Mouse (Mus musculus): ENCODE measurements at regions not wholly inside any gene's neighbourhood (a gene's known extent, or its start where the extent isn't known, plus 50 kb on each side); places are given as distances from the start of the nearest gene placed in this dataset.

- DNase-seq (ENCODE audit: low spot score) = no peak
Measured at GRCm38 (mm10) chr6:127252000-127252721, 100.2 kb upstream of the Ccnd2 start.

- no peak for DNase-seq (ENCODE audit: low spot score)
Measured at GRCm38 (mm10) chr6:127253935-127254334, 101.9 kb upstream of the Ccnd2 start.

- DNase-seq (ENCODE audit: low spot score) = no peak
Measured at GRCm38 (mm10) chr6:127263903-127264680, 112.1 kb upstream of the Ccnd2 start.

GRCm38 (mm10) chr6:127265063-127265775 lies 113.2 kb upstream of the Ccnd2 start:
- no peak for DNase-seq (ENCODE audit: low spot score)

- no peak for DNase-seq (ENCODE audit: low spot score)
Measured at GRCm38 (mm10) chr6:127265901-127266812, 114.2 kb upstream of the Ccnd2 start.

- DNase-seq (ENCODE audit: low spot score) = no peak
Measured at GRCm38 (mm10) chr6:127266813-127267165, 114.8 kb upstream of the Ccnd2 start.

- no peak for DNase-seq (ENCODE audit: low spot score)
Measured at GRCm38 (mm10) chr6:127269021-127269420, 117.0 kb upstream of the Ccnd2 start.

GRCm38 (mm10) chr6:127269525-127270044 lies 117.6 kb upstream of the Ccnd2 start:
- DNase-seq (ENCODE audit: low spot score) = no peak

- DNase-seq (ENCODE audit: low spot score) = no peak
Measured at GRCm38 (mm10) chr6:127270774-127271173, 118.8 kb upstream of the Ccnd2 start.

GRCm38 (mm10) chr6:127271418-127271817 lies 119.4 kb upstream of the Ccnd2 start:
- no peak for DNase-seq (ENCODE audit: low spot score)

GRCm38 (mm10) chr6:127272630-127273029 lies 120.6 kb upstream of the Ccnd2 start:
- DNase-seq (ENCODE audit: low spot score) = no peak

- DNase-seq (ENCODE audit: low spot score) = no peak
Measured at GRCm38 (mm10) chr6:127274732-127275429, 122.9 kb upstream of the Ccnd2 start.

- no peak for DNase-seq (ENCODE audit: low spot score)
Measured at GRCm38 (mm10) chr6:127275430-127275784, 123.4 kb upstream of the Ccnd2 start.

GRCm38 (mm10) chr6:127276362-127276761 lies 124.4 kb upstream of the Ccnd2 start:
- no peak for DNase-seq (ENCODE audit: low spot score)

- DNase-seq (ENCODE audit: low spot score) = no peak
Measured at GRCm38 (mm10) chr6:127278402-127278801, 126.4 kb upstream of the Ccnd2 start.

- no peak for DNase-seq (ENCODE audit: low spot score)
Measured at GRCm38 (mm10) chr6:127284226-127284625, 132.2 kb upstream of the Ccnd2 start.

- no peak for DNase-seq (ENCODE audit: low spot score)
Measured at GRCm38 (mm10) chr6:127286681-127287476, 134.9 kb upstream of the Ccnd2 start.

GRCm38 (mm10) chr6:127288946-127289345 lies 137.0 kb upstream of the Ccnd2 start:
- DNase-seq (ENCODE audit: low spot score) = no peak

GRCm38 (mm10) chr6:127291937-127292336 lies 139.9 kb upstream of the Ccnd2 start:
- DNase-seq (ENCODE audit: low spot score) = no peak

- no peak for DNase-seq (ENCODE audit: low spot score)
Measured at GRCm38 (mm10) chr6:127293829-127294228, 141.8 kb upstream of the Ccnd2 start.

All from urinary bladder, postnatal 10 days (tissue).